Mouse (Mus musculus) liver, embryonic 11.5 days (tissue): ENCODE results near the gene Ifit1bl2. TPM values are rescaled to one million over a fixed set of nuclear protein-coding genes. Genes with fewer than 3 reads are reported as not detected.
"Not testable (repeated sequence)": the region's sequence is repeated elsewhere in the genome, so short reads cannot be mapped to it uniquely, and the experiment has no call there.

ENCODE experiments used
- ATAC-seq: fragments of 200-750 bp; cut with Nextera tagmentation; replicated peaks from 2 replicates; pipeline ENCODE4 v1.8.0; 2017; ENCODE audit warnings: moderate number of reproducible peaks, mild to moderate bottlenecking, moderate TSS enrichment, moderate library complexity; ENCODE audit not compliant: low FRiP score
- DNase-seq: peaks from one replicate; pipeline ENCODE4 v3.0.0-alpha.2; 2017; ENCODE audit warnings: low spot score
- H3K27ac ChIP-seq: fragments of 300-500 bp; sonication (generic); 2 replicates; pipeline ENCODE4 v1.5.1; 2014; ENCODE audit warnings: mild to moderate bottlenecking, low read depth, low read length, control low read depth
- H3K27me3 ChIP-seq: fragments of 300-500 bp; sonication (generic); replicated peaks from 2 replicates; pipeline ENCODE4 v1.6.1; 2014; ENCODE audit warnings: low read length, mixed read lengths; ENCODE audit not compliant: control insufficient read depth, insufficient read depth
- H3K36me3 ChIP-seq: fragments of 300-500 bp; sonication (generic); 2 replicates; pipeline ENCODE4 v1.6.1; 2014; ENCODE audit warnings: mild to moderate bottlenecking, low read length, moderate library complexity, mixed read lengths; ENCODE audit not compliant: control insufficient read depth, insufficient read depth
- H3K4me1 ChIP-seq: fragments of 300-500 bp; sonication (generic); replicated peaks from 2 replicates; pipeline ENCODE4 v1.6.1; 2014; ENCODE audit warnings: low read length, mixed read lengths; ENCODE audit not compliant: control insufficient read depth, insufficient read depth
- H3K4me2 ChIP-seq: fragments of 300-500 bp; sonication (generic); 2 replicates; pipeline ENCODE4 v1.6.1; 2014; ENCODE audit warnings: mild to moderate bottlenecking, control low read depth, moderate library complexity
- H3K4me3 ChIP-seq: fragments of 300-500 bp; sonication (generic); 2 replicates; pipeline ENCODE4 v1.5.1; 2014; ENCODE audit warnings: low read depth, low read length, control low read depth
- H3K9ac ChIP-seq: fragments of 300-500 bp; sonication (generic); 2 replicates; pipeline ENCODE4 v1.6.1; 2014; ENCODE audit warnings: low read depth, low read length, control low read depth
- H3K9me3 ChIP-seq: fragments of 300-500 bp; sonication (generic); 2 replicates; pipeline ENCODE4 v1.6.1; 2016; ENCODE audit warnings: low read length, inconsistent platforms, mixed read lengths; ENCODE audit not compliant: control insufficient read depth
- WGBS: fragments of 180-500 bp; shearing (Covaris S2); extraction: QIAGEN DNeasy Blood & Tissue Kit; methylation state at CpG from one replicate; pipeline ENCODE4 v1.1.7; 2014; 5-methylcytosine and 5-hydroxymethylcytosine counted together
- polyA plus RNA-seq: library from polyadenylated mRNA; unstranded; fragments of >200 nt; fragmentation: Nextera tagmentation; extraction: Ambion mirVana; gene quantifications from 2 replicates; pipeline ENCODE4 v1.2.1, GENCODE M21; 2014

The Ifit1bl2 gene
- polyA plus RNA-seq, 1 experiment from 2014 or later: not detected

DNA sequence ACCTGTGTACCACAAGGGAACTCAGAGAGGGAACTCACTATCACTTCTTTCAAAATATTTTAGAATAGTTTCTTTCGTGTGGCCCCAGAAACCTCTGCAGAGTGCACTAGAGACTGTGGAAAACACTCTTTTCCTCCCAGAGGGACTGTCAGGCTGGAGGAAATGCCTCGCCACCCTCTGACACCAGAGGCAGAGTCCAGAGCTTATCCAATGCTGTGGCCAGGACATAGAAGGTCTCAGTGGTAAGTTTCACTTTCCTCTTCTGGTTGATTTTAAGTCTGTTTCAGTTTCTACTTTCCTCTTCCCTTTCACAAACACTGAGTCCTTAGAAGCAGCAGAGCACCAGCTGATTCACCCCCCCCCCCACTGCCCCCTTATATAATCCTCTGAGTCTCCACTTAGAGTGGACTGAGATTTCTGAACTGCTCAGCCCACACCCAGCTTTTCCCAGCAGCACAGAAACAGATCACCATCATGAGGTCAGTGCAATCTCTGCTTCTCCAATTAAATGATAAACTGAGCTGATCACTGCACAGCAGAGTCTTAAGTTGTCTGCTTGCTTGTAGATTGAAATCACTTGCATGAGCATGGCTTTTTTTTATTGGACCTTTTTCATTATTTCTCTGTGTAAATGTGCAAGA is 57.3 kb downstream of the Ifit1bl2 start, which contains the start of gene Ifit3:
TSS of gene Ifit3 (plus strand) at position 406 of the 641 bp plus-strand sequence.
- not testable (repeated sequence) for H3K27me3 ChIP-seq, H3K9ac ChIP-seq, ATAC-seq, H3K36me3 ChIP-seq, H3K4me3 ChIP-seq, H3K4me2 ChIP-seq, DNase-seq, H3K4me1 ChIP-seq, H3K27ac ChIP-seq, H3K9me3 ChIP-seq
- 34% methylated on average over 2 of the region's 2 CpGs for WGBS

DNA sequence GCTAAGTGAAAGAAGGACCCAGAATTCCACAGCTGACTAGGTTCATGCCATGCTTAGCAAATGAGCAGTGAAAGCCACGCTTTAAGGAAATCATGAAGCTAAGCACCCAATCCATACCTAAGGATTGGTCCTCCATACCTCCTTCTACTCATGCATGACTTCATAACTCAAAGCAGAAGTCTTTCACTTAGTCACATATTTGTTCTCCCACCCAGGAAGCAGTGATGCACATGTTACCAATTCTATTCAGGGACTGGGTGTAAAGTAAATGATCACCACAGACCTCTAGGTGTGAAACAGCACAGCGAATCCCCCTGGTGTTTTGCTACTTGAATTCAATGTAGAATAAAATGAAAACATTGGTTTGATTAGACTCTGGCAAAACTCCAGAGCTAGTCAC is 57.8 kb downstream of the Ifit1bl2 start:
- DNase-seq, H3K9me3 ChIP-seq, H3K4me2 ChIP-seq, H3K4me1 ChIP-seq, H3K27me3 ChIP-seq, H3K9ac ChIP-seq, H3K4me3 ChIP-seq, ATAC-seq, H3K36me3 ChIP-seq, H3K27ac ChIP-seq: not testable (repeated sequence)
- WGBS: 85% methylated on average over 2 of the region's 2 CpGs

DNA sequence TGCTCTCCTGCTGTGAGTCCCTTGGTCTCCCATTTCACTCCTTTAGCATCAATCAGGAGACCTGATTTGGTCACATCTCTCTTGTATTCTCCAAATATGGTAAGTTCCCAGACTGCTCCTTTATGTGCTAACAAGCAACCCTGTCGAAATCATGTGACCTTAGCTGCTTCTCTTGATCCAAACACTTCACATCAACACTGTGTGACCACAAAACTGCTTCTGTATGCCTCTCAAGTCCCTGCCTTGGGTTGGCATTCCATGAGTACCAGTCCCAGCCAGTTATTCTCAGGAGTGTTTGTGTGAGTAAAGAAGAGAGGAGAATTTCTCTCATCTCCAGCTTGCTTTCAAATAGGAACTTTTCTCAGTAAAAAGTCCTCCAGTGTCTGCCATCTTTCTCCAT is 63.4 kb downstream of the Ifit1bl2 start:
- H3K9me3 ChIP-seq: no peaks in the 10 kb centered on the region
- H3K4me2 ChIP-seq: no peak overlapping the region
- H3K4me3 ChIP-seq: no peak overlapping the region
- H3K27me3 ChIP-seq: no peaks in the 10 kb centered on the region
- H3K27ac ChIP-seq: no peak overlapping the region
- no peak for ATAC-seq
- no peaks in the 10 kb centered on the region for H3K36me3 ChIP-seq
- no peak for DNase-seq
- WGBS: 72% methylated on average over 1 of the region's 1 CpGs
- H3K4me1 ChIP-seq: no peaks in the 10 kb centered on the region
- no peak overlapping the region for H3K9ac ChIP-seq

DNA sequence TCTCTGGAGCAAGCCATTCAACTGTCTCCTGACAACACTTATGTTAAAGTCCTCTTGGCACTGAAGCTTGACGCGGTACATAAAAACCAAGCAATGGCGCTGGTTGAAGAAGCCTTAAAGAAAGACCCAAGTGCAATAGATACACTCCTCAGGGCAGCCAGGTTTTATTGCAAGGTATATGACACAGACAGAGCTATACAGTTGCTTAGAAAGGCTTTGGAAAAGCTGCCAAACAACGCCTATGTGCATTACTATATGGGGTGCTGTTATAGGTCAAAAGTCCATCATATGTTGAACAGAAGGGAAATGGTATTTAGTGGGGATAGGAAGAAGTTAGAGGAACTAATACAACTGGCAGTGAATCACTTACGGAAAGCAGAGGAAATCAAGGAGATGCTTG is 66.9 kb downstream of the Ifit1bl2 start:
- Histone ChIP-seq H3K36me3 (no peaks in the 10 kb centered on the region), H3K9ac (no peak overlapping the region), H3K27ac (no peak overlapping the region), H3K4me1 (no peaks in the 10 kb centered on the region), H3K27me3 (no peaks in the 10 kb centered on the region), H3K4me2 (no peak overlapping the region), H3K9me3 (no peaks in the 10 kb centered on the region), H3K4me3 (no peak overlapping the region)
- 90% methylated on average over 5 of the region's 5 CpGs for WGBS
- no peak for ATAC-seq
- no peak for DNase-seq

DNA sequence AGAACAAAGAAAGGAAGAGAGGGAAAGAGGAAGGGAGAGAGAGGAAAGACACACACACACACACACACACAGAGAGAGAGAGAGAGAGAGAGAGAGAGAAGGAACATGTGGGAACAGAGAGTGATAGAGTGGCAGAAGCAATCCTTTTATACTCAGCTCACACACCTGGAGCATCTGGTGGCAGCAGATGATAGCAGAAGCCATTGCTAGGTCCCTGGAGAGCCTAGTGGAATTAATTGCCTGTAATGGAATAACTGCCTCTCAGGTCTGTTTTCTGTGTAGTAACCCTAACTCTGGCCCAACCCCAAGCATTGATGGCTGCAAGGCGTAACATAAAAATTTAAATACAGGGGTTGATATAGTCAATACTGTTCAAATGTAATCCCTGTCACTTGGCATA is 69.5 kb downstream of the Ifit1bl2 start:
- Histone ChIP-seq H3K27ac (no peak overlapping the region), H3K4me1 (no peaks in the 10 kb centered on the region), H3K9me3 (no peaks in the 10 kb centered on the region), H3K36me3 (no peaks in the 10 kb centered on the region), H3K27me3 (no peaks in the 10 kb centered on the region), H3K9ac (no peak overlapping the region), H3K4me2 (no peak overlapping the region), H3K4me3 (no peak overlapping the region)
- no peak for DNase-seq
- WGBS: 85% methylated on average over 1 of the region's 1 CpGs
- no peak for ATAC-seq

DNA sequence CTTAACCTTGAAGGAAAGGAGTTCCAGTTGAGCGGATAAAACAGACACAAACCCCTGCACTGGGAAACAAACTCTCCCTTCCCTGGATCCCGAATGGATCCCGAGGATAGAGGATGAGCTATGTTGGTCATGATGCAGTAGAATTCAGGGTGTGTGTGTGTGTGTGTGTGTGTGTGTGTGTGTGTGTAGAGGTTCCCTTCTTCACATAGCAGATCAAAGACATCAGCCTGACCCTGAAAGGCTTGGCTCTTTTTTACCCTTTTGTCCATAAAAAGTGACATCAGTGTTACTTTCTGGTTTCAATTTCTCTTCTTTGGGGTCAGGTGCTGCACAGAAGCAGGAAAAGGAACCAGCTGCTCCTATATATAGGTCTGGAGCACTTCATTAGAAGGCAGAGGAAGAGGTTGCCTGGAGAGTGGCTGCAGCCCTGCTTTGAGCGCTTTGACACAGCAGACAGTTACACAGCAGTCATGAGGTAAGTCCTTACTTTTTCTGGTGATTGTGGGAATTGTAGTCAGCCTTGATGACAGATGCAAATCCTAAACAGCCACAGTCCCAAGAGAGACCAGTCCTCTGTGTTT is 70.6 kb downstream of the Ifit1bl2 start:
- no peak overlapping the region for H3K4me2 ChIP-seq
- 76% methylated on average over 4 of the region's 4 CpGs for WGBS
- ATAC-seq: no peak

DNA sequence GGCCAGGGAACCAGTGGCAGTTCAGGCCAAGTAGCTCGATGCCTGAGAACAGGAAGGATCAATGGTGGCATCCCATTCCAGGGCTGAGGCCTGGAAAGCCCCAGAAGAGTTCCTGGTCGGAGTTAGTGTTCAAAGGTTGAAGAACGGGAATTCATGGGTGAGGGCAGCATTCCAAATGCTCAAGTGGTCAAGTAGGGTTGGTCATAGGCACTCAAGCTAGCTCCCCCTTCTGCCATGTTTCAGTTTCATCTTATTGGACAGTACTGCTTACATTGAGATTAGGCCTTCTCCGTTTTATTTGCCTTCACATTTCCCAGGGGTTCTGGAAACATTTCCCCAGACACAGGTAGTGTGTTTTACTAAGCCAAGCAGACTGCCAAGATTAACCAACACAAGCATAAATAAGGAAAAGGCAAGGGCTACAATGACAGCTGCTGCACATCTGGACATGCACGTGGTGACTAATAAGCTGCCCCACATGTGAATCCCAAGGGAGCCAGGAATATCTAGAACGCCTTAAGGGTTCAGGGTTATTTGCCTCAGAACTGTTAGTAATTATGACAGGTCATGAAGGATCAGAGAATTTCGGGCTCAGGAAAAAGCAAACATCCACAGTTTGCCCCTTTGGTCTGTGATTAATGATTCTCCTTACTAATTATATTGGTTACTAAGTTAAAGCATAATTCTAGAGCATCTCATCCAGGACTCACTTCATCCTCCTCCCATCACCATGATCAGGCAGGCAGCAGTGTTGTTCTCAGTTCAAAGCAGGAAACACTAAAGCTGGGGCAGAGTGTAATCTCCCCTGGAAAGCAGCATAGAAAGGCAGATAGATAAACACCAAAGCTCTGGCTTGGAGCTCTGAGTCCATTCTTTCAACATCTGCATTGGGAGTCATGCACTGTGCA is 71.3 kb downstream of the Ifit1bl2 start:
- Histone ChIP-seq H3K27me3 (no peaks in the 10 kb centered on the region), H3K4me3 (no peak overlapping the region), H3K9me3 (no peaks in the 10 kb centered on the region), H3K4me2 (no peak overlapping the region), H3K27ac (no peak overlapping the region), H3K4me1 (no peaks in the 10 kb centered on the region), H3K36me3 (no peaks in the 10 kb centered on the region), H3K9ac (no peak overlapping the region)
- DNase-seq (no peak), ATAC-seq (no peak)
- 73% methylated on average over 7 of the region's 7 CpGs for WGBS

More for the DNA sequence above, 70.6 kb downstream of the Ifit1bl2 start:
- H3K36me3 ChIP-seq: no peaks in the 10 kb centered on the region
- no peaks in the 10 kb centered on the region for H3K9me3 ChIP-seq
- no peak for DNase-seq
- H3K27me3 ChIP-seq: no peaks in the 10 kb centered on the region
- H3K4me1 ChIP-seq: no peaks in the 10 kb centered on the region
- H3K4me3 ChIP-seq: no peak overlapping the region
- no peak overlapping the region for H3K9ac ChIP-seq
- no peak overlapping the region for H3K27ac ChIP-seq
